Mouse (Mus musculus) testis, postnatal 14 days (tissue): ENCODE data around the gene Cmtm8.

Experiments used
- DNase-seq: peaks from one replicate; pipeline ENCODE4 v3.0.0; 2021; ENCODE audit warnings: low spot score

Gene Cmtm8

GRCm38 (mm10) chr9:114758272-114758671 lies 85.7 kb downstream of the Cmtm8 start:
- DNase-seq: no peak

GRCm38 (mm10) chr9:114752863-114753484 lies 91.0 kb downstream of the Cmtm8 start:
- peak; percentile 87 for DNase-seq

GRCm38 (mm10) chr9:114752311-114752710 lies 91.6 kb downstream of the Cmtm8 start:
- no peak for DNase-seq

GRCm38 (mm10) chr9:114751582-114751981 lies 92.4 kb downstream of the Cmtm8 start:
- no peak for DNase-seq

- DNase-seq: no peak
Observed at GRCm38 (mm10) chr9:114747466-114747865, 96.5 kb downstream of the Cmtm8 start.

- DNase-seq: no peak
Observed at GRCm38 (mm10) chr9:114747012-114747411, 96.9 kb downstream of the Cmtm8 start.

GRCm38 (mm10) chr9:114745654-114746053 lies 98.3 kb downstream of the Cmtm8 start:
- DNase-seq: no peak

- DNase-seq: no peak
Observed at GRCm38 (mm10) chr9:114745163-114745562, 98.8 kb downstream of the Cmtm8 start.

- DNase-seq: no peak
Observed at GRCm38 (mm10) chr9:114742731-114743130, 101.2 kb downstream of the Cmtm8 start.

GRCm38 (mm10) chr9:114740336-114740735 lies 103.6 kb downstream of the Cmtm8 start:
- no peak for DNase-seq
